Mouse (Mus musculus) midbrain, embryonic 10.5 days (tissue): ENCODE data around the gene Vmn1r20. TPM values are rescaled to one million over a fixed set of nuclear protein-coding genes. Genes with fewer than 3 reads are reported as not detected.
"Not testable (repeated sequence)": the region's sequence is repeated elsewhere in the genome, so short reads cannot be mapped to it uniquely, and the experiment has no call there.

Source experiments
- DNase-seq: peaks from one replicate; pipeline ENCODE4 v3.0.0-alpha.2; 2017; ENCODE audit warnings: low spot score
- H3K27ac ChIP-seq: fragments of 300-500 bp; sonication (generic); replicated peaks from 2 replicates; pipeline ENCODE4 v1.5.1; 2016; ENCODE audit warnings: mild to moderate bottlenecking
- H3K27me3 ChIP-seq: fragments of 300-500 bp; sonication (generic); 2 replicates; pipeline ENCODE4 v1.6.1; 2016; ENCODE audit warnings: low read depth, mild to moderate bottlenecking; ENCODE audit not compliant: poor library complexity, severe bottlenecking
- H3K36me3 ChIP-seq: fragments of 300-500 bp; sonication (generic); 2 replicates; pipeline ENCODE4 v1.6.1; 2016; ENCODE audit warnings: mild to moderate bottlenecking, moderate library complexity
- H3K4me1 ChIP-seq: fragments of 300-500 bp; sonication (generic); 2 replicates; pipeline ENCODE4 v1.6.1; 2016
- H3K4me3 ChIP-seq: fragments of 300-500 bp; sonication (generic); 2 replicates; pipeline ENCODE4 v1.5.1; 2016; ENCODE audit warnings: mild to moderate bottlenecking, moderate library complexity
- H3K9me3 ChIP-seq: fragments of 300-500 bp; sonication (generic); replicated peaks from 2 replicates; pipeline ENCODE4 v1.6.1; 2016; ENCODE audit warnings: mild to moderate bottlenecking
- WGBS: fragments of 180-500 bp; shearing (Covaris S2); methylation state at CpG from one replicate; pipeline ENCODE4 v1.1.7; 2016; 5-methylcytosine and 5-hydroxymethylcytosine counted together
- polyA plus RNA-seq: library from polyadenylated mRNA; unstranded; fragments of >200 nt; fragmentation: Nextera tagmentation; extraction: Ambion mirVana; gene quantifications from 2 replicates; pipeline ENCODE4 v1.2.1, GENCODE M21; 2016

Vmn1r20 gene
- polyA plus RNA-seq: not detected in 2 replicates

GRCm38 (mm10) chr6:57428630-57429029, at the start of gene Vmn1r20:
Vmn1r20 (plus strand) TSS chr6:57428930.
- no peak within 1 kb of the TSS for H3K27ac ChIP-seq
- no peaks in the 10 kb centered on the region for H3K9me3 ChIP-seq
- H3K27me3 ChIP-seq: no peaks in the 10 kb centered on the region
- no peaks in the 10 kb centered on the region for H3K36me3 ChIP-seq
- WGBS: 84% methylated on average over 1 of the region's 1 CpGs
- no peaks in the 10 kb centered on the region for H3K4me1 ChIP-seq
- no peak for DNase-seq
- no peak within 1 kb of the TSS for H3K4me3 ChIP-seq

DNA sequence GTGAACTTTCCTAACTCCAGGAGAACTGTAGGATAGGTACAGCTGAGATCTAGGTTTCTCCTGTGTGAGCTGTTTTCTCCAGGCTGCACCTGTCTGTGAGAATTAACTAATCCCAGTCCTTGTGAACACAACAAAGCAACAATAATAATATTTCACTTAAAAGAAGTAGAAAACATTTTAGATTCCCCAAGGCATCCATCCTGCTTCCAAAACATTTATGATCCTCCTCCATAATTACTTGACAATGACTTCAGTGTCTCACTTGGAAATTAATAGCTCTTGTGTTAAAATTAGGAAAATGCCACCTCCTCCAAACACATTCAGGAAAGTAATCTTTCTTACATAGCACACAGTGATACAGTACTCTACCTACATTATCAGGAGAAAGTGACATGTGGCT, 33.0 kb upstream of the Vmn1r20 start, which contains the start of gene Vmn1r18:
Vmn1r18 (minus strand) TSS at position 101 of the 400 bp plus-strand sequence.
- no peak for DNase-seq
- Histone ChIP-seq H3K9me3 (no peaks in the 10 kb centered on the region), H3K4me1 (no peaks in the 10 kb centered on the region), H3K27me3 (no peaks in the 10 kb centered on the region), H3K36me3 (no peaks in the 10 kb centered on the region), H3K27ac (no peak within 1 kb of the TSS), H3K4me3 (no peak within 1 kb of the TSS)

DNA sequence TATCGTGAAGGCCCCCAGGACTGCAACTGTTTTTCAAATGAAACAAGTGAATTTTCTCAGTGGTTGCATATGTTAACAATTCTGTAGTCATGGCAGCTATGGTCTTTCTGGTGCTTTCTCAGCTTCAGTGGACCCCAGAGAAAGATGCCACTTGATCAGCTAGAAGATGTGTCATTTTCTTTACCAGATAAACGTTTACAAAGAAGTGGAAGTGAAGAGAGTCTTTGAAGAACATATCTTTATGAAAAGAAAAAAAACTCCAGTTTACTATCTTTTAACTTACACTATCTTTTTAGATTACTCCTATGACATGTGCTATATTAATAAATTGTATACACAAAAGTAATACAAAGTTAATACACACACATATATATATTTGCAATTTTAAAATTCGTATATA, 25.2 kb upstream of the Vmn1r20 start, which contains the start of gene Vmn1r19:
Vmn1r19 (plus strand) TSS at position 301 of the 400 bp plus-strand sequence.
- 75% methylated on average over 3 of the region's 3 CpGs for WGBS
- H3K4me3 ChIP-seq, H3K4me1 ChIP-seq, H3K9me3 ChIP-seq, H3K36me3 ChIP-seq, H3K27ac ChIP-seq, H3K27me3 ChIP-seq, DNase-seq: not testable (repeated sequence)

- Histone ChIP-seq H3K36me3 (no peaks in the 10 kb centered on the region), H3K27me3 (no peaks in the 10 kb centered on the region), H3K9me3 (no peaks in the 10 kb centered on the region), H3K27ac (no peak overlapping the region), H3K4me3 (no peak overlapping the region), H3K4me1 (no peaks in the 10 kb centered on the region)
- WGBS: 84% methylated on average over 1 of the region's 1 CpGs
- no peak for DNase-seq
Measured at GRCm38 (mm10) chr6:57431196-57431595, 2.5 kb downstream of the Vmn1r20 start.

GRCm38 (mm10) chr6:57468161-57468560, 39.4 kb downstream of the Vmn1r20 start:
- H3K36me3 ChIP-seq, H3K27me3 ChIP-seq, H3K4me1 ChIP-seq, H3K4me3 ChIP-seq, H3K27ac ChIP-seq, H3K9me3 ChIP-seq, DNase-seq: not testable (repeated sequence)
- 22% methylated on average over 3 of the region's 3 CpGs for WGBS

Other genes starting within 250 kb of the Vmn1r20 start
- gene Vmn1r13, start 225.6 kb upstream of the Vmn1r20 start, polyA plus RNA-seq: not detected in 2 replicates
- not detected in 2 replicates for gene Vmn1r14, start 197.2 kb upstream of the Vmn1r20 start, polyA plus RNA-seq
- not detected in 2 replicates for gene Vmn1r15, start 171.0 kb upstream of the Vmn1r20 start, polyA plus RNA-seq
- gene Vmn1r16, start 99.4 kb upstream of the Vmn1r20 start, polyA plus RNA-seq: not detected in 2 replicates
- not detected in 2 replicates for gene Vmn1r17, start 65.2 kb upstream of the Vmn1r20 start, polyA plus RNA-seq
- gene Vmn1r18, start 33.1 kb upstream of the Vmn1r20 start, polyA plus RNA-seq: not detected in 2 replicates
- gene Vmn1r19, start 25.1 kb upstream of the Vmn1r20 start, polyA plus RNA-seq: not detected in 2 replicates
- 3.5 and 5.3 TPM in 2 replicates for gene Ppm1k, start 106.5 kb downstream of the Vmn1r20 start, polyA plus RNA-seq
- gene Herc6, start 152.1 kb downstream of the Vmn1r20 start, polyA plus RNA-seq: 2.4 and 3.2 TPM in 2 replicates